Mouse (Mus musculus): ENCODE measurements around the gene Pf4.

DNA sequence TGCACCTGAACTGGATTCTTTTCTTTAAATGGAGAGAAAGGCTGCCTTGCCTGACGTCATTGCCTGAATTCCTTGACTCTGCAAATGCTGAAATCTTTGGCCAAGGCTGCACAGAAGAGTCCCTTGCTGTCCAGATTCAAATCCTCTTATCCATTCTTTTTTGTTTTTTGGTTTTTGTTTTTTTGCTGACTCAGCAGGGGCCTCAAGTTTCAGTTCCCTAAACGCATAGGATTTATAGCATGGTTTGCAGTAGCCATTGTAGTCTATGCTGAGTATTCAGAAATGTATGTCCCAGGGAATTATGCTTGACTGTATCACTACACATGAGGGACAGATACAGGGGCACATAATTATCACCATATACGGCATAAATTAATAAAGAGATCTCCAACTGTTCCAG, 866 bp upstream of the Pf4 start:
- TF ChIP-seq POLR2A (IDR thresholded peaks at IDR 0.05; ENCODE audit: insufficient read depth, low read depth, low read length) (no peak), CTCF (IDR thresholded peaks at IDR 0.05) (no peak), EP300 (IDR thresholded peaks at IDR 0.05; ENCODE audit: insufficient read depth, low read depth, low read length) (no peak)

All from heart, adult 2 months (tissue).